Mouse (Mus musculus): ENCODE measurements at regions not wholly inside any gene's neighbourhood (a gene's known extent, or its start where the extent isn't known, plus 50 kb on each side); places are given as distances from the start of the nearest gene placed in this dataset.
A peak's percentile ranks its signal among the peaks of the same experiment; 100 is the strongest.
"Not testable (repeated sequence)": the region's sequence is repeated elsewhere in the genome, so short reads cannot be mapped to it uniquely, and the experiment has no call there.

DNA sequence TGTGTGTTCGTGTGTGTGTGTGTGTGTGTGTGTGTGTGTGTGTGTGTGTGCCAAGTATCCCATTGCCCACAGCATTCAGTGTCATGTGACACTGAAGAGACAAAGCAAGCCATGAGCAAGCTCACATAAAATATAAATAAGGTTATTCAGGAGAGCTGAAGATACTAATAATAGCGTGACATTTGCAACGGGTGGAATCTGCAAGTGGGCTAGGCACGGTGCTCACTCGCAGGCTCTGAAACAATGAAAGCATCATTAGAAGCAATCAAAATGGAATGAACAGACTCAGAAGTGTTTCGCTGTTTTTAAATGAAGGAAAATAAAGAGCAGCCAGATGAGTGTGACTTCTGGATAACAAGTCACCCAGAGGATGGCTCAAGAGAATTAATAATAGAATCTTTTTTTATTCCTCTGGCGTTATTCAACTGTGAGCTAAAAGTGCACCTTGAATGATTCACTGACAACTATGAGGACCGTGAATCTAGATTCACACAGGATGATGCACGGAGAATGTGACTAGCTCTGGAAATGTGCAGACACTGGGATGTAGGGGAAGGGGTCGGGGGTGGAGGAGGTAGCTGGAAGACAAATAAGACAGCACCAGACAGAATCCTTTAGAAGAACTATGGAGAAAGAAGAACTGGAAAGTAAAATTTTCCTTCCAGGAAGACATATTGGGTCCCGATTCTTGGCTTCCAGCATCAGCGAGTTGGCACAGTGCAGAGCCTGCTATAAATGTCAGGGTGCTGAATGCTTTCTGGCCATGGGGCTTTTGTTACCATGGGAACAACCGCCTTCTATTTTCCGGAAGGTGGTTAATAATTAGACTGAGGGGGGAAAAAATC lies 55.3 kb downstream of the Actbl2 start:
- Histone ChIP-seq H3K9me3 (0 out of 2 replicates have a peak, but pooled peaks cover 5% of the 10 kb centered on the region), H3K4me3 (no peak overlapping the region), H3K36me3 (no peaks in the 10 kb centered on the region), H3K4me2 (replicated peaks) (no peak overlapping the region), H3K27me3 (0 out of 2 replicates have a peak, but pooled peaks cover 3% of the 10 kb centered on the region), H3K9ac (no peak overlapping the region), H3K4me1 (no peaks in the 10 kb centered on the region), H3K27ac (no peak overlapping the region)
- no peak for ATAC-seq (ENCODE audit: insufficient number of reproducible peaks, insufficient read depth, low FRiP score, low TSS enrichment)
- WGBS, result 84% methylated on average over 14 of the region's 14 CpGs

DNA sequence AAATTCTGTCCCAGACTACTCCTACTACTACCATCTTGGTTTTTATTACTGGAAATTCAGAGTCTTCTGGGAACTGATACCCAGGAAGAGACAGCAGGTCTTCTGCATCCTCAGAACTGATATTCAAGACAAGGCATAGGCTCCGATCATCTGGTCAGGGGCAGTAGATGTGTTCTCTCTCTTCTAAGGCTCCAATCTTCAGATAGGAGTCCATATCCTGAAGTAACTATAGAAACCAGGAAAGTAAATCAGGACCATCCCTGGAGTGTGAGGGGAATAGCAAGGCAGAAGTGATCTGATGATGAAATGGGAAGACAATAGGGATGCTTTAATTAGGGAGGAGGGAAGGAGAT lies 55.9 kb downstream of the Actbl2 start:
- H3K4me1 ChIP-seq, result no peaks in the 10 kb centered on the region
- no peak overlapping the region for H3K27ac ChIP-seq
- H3K36me3 ChIP-seq, result no peaks in the 10 kb centered on the region
- H3K9ac ChIP-seq, result no peak overlapping the region
- 0 out of 2 replicates have a peak, but pooled peaks cover 5% of the 10 kb centered on the region for H3K9me3 ChIP-seq
- H3K4me3 ChIP-seq, result no peak overlapping the region
- no peak overlapping the region for H3K4me2 ChIP-seq (replicated peaks)
- H3K27me3 ChIP-seq, result 0 out of 2 replicates have a peak, but pooled peaks cover 3% of the 10 kb centered on the region
- WGBS, result 100% methylated on average over 1 of the region's 1 CpGs
- no peak for ATAC-seq (ENCODE audit: insufficient number of reproducible peaks, insufficient read depth, low FRiP score, low TSS enrichment)

DNA sequence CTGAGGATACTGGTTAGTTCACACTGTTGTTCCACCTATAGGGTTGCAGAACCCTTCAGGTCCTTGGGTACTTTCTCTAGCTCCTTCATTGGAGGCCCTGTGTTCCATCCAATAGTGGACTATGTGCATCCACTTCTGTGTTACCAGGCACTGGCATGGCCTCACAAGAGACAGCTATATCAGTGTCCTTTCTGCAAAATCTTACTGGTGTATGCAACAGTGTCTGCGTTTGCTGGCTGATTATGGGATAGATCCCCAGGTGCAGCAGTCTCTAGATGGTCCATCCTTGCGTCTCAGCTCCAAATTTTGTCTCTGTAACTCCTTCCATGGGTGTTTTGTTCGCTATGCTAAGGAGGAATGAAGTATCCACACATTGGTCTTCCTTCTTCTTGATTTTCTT lies 58.7 kb downstream of the Actbl2 start:
- H3K27ac ChIP-seq; H3K4me2 ChIP-seq (replicated peaks); ATAC-seq (ENCODE audit: insufficient number of reproducible peaks, insufficient read depth, low FRiP score, low TSS enrichment); H3K9me3 ChIP-seq; H3K36me3 ChIP-seq; H3K9ac ChIP-seq; H3K27me3 ChIP-seq; H3K4me1 ChIP-seq; H3K4me3 ChIP-seq: not testable (repeated sequence)
- WGBS, result 77% methylated on average over 3 of the region's 3 CpGs

DNA sequence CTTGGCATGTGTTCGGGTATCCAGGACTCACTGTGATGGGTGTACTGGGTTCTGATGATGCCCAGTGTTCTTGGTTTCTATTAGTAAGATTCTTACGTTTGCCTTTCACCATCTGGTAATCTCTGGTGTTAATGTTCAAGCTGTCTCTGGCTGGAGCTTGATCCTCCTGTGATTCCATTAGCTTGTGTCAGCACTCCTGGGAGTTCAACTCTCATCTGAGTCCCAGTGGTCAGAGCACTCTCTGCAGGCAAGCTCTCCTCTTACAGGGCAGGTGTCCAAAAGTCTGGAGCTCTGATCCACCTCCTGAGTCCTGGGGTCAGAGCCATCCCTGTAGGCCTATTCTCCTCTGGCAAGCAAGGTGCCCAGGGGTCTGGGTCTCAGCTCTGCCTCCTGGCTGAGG lies 63.1 kb downstream of the Actbl2 start:
- H3K9me3 ChIP-seq, H3K4me1 ChIP-seq: not testable (repeated sequence)
- 88% methylated on average over 2 of the region's 2 CpGs for whole genome bisulfite sequencing

DNA sequence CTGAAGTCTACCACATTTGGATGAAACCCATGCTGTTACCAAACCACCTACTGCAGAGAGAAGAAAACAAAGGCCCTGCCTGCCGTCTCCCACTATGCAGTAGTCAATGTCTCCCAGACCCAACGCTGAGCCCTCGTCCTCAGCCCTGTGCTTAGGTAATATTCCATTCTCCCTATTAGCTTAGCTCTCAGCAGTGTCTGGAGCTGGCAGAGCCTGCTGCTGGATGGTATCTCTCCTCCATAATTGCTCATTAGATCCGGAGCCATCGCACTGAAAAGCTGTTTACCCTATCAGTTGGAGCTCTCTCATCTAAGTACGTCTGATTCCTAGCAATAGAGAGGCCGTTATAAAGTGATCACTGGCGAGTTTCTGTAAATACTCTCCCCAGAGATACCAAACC lies 68.4 kb downstream of the Actbl2 start:
- no peak overlapping the region for H3K9ac ChIP-seq
- H3K4me2 ChIP-seq (replicated peaks), result no peak overlapping the region
- ATAC-seq (ENCODE audit: insufficient number of reproducible peaks, insufficient read depth, low FRiP score, low TSS enrichment), result no peak
- H3K4me3 ChIP-seq, result no peak overlapping the region
- 66% methylated on average over 8 of the region's 8 CpGs for WGBS
- H3K4me1 ChIP-seq, result no peaks in the 10 kb centered on the region
- no peak overlapping the region for H3K27ac ChIP-seq
- no peaks in the 10 kb centered on the region for H3K36me3 ChIP-seq
- no peaks in the 10 kb centered on the region for H3K9me3 ChIP-seq
- no peaks in the 10 kb centered on the region for H3K27me3 ChIP-seq

More for the DNA sequence above, 63.1 kb downstream of the Actbl2 start:
- H3K9ac ChIP-seq; ATAC-seq (ENCODE audit: insufficient number of reproducible peaks, insufficient read depth, low FRiP score, low TSS enrichment); H3K27ac ChIP-seq; H3K4me2 ChIP-seq (replicated peaks); H3K36me3 ChIP-seq; H3K4me3 ChIP-seq; H3K27me3 ChIP-seq: not testable (repeated sequence)

DNA sequence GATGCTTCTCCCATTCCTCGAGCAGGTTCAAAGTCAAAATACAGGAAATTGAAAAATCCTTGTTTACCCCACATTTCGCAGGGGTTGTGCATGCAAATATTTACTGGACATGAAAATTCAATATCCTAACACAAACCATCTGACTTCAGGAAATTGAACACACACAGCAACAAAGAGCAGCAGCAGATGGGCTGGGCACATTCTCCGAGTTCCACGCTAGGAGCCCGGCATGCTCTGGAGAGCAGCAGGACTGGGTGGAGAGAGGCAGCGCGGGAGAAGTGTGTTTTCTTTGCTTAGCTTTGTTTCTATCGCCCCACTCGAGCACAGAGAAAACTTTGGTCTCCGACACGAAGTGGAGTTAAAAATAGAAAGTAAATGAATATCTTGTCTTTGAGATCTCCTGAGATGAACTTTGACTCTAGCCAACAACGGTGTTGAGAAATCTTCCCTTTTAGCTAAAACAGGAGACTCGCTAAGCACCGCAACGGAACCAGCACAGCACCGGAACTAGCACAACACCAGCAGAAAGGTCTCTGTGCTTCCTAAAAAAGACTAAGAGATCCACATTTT lies 71.4 kb downstream of the Actbl2 start:
- no peaks in the 10 kb centered on the region for H3K4me1 ChIP-seq
- no peaks in the 10 kb centered on the region for H3K36me3 ChIP-seq
- H3K4me3 ChIP-seq, result no peak overlapping the region
- 59% methylated on average over 16 of the region's 16 CpGs for WGBS
- no peak for ATAC-seq (ENCODE audit: insufficient number of reproducible peaks, insufficient read depth, low FRiP score, low TSS enrichment)
- H3K27me3 ChIP-seq, result no peaks in the 10 kb centered on the region
- no peaks in the 10 kb centered on the region for H3K9me3 ChIP-seq
- no peak overlapping the region for H3K4me2 ChIP-seq (replicated peaks)
- H3K27ac ChIP-seq, result peak overlapping the region; percentile 61
- H3K9ac ChIP-seq, result no peak overlapping the region

DNA sequence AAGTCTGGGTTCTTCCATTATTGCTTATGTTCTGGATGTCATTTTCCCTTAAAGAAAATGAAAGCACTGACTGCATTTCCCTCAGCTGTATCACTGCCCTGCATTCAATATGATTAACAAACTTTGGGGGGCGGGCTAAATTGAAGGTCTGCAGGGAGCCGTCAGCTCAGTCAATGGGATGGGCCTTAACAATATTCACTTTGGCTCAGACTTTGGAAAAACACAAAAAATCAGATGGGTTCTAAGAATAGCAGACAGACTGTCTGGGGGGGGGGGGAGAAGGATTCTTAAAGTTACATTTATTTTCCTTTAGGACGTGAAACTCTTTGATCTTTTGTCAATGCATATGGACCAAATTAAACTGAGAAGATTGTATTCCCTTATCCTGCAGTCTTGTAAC lies 78.2 kb downstream of the Actbl2 start:
- Histone ChIP-seq H3K27ac (no peak overlapping the region), H3K9ac (no peak overlapping the region), H3K4me3 (no peak overlapping the region), H3K4me2 (replicated peaks) (no peak overlapping the region), H3K27me3 (no peaks in the 10 kb centered on the region), H3K9me3 (no peaks in the 10 kb centered on the region), H3K36me3 (no peaks in the 10 kb centered on the region), H3K4me1 (no peaks in the 10 kb centered on the region)
- WGBS, result 43% methylated on average over 3 of the region's 3 CpGs
- no peak for ATAC-seq (ENCODE audit: insufficient number of reproducible peaks, insufficient read depth, low FRiP score, low TSS enrichment)

DNA sequence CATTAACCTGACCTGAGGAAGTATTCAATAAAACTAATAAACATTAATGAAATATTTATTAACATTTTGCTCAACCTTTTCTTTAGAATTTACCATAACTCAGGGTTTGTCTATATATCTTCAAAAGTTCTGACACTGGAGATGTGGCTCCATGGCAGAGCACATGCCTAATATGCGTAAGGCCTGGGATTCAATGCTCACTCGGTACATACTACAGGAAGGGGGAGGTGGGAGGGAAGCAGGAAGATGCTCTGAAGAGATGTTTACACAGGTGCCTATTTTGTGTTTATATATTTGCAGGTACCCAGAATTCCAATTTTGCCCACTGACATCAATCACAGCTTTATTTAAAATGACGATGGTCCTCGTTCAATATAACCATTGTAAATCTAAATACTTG lies 79.0 kb downstream of the Actbl2 start:
- 87% methylated on average over 4 of the region's 4 CpGs for WGBS
- ATAC-seq (ENCODE audit: insufficient number of reproducible peaks, insufficient read depth, low FRiP score, low TSS enrichment), result no peak
- no peaks in the 10 kb centered on the region for H3K36me3 ChIP-seq
- no peaks in the 10 kb centered on the region for H3K4me1 ChIP-seq
- no peak overlapping the region for H3K4me2 ChIP-seq (replicated peaks)
- no peaks in the 10 kb centered on the region for H3K9me3 ChIP-seq
- no peak overlapping the region for H3K9ac ChIP-seq
- no peaks in the 10 kb centered on the region for H3K27me3 ChIP-seq
- 0 out of 2 replicates have a peak overlapping the region, but pooled peaks have one; percentile 23 for H3K27ac ChIP-seq
- no peak overlapping the region for H3K4me3 ChIP-seq

DNA sequence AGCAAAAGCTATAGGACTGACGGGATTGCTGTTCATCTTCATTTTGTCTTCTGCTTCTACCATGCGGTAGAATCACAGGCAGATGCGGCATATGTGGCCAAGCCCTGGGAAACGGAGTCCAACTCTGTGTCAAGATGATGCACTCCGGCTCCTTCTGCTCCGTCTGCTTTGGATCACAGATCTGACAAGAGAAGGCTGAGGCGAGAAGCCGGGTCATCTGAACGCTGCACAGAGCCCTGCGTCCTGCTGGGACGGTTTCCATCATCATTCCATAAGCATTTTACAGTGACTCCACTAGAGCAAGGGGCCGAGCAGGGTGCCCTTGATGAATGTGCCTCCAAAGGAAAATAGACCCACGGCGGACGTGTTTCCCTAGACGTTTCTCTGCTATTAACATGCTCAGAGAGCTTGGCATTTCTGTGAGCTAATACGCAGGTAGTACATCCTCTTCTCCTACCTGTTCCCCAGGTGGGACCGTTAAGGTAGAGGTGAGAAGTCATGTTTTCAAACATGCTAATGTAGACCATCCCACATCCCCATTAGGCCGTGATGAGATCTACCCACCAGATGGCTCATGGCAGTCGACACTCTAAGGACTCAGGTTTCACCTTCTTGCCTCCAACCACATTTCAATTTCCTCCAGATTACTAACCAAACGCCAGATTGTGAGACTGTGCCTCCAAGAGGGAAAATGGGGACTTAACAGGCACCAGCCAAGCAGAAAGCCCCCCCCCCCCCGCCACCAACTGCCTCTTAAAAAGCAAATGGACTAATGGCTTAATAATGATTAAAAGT lies 79.6 kb downstream of the Actbl2 start:
- Histone ChIP-seq H3K9ac (no peak overlapping the region), H3K4me3 (no peak overlapping the region), H3K27ac (peak overlapping the region; percentile 66; the same call in 1 of the 2 replicates), H3K36me3 (no peaks in the 10 kb centered on the region), H3K27me3 (no peaks in the 10 kb centered on the region), H3K4me2 (replicated peaks) (no peak overlapping the region), H3K9me3 (no peaks in the 10 kb centered on the region), H3K4me1 (no peaks in the 10 kb centered on the region)
- WGBS, result 66% methylated on average over 22 of the region's 22 CpGs
- ATAC-seq (ENCODE audit: insufficient number of reproducible peaks, insufficient read depth, low FRiP score, low TSS enrichment), result no peak

DNA sequence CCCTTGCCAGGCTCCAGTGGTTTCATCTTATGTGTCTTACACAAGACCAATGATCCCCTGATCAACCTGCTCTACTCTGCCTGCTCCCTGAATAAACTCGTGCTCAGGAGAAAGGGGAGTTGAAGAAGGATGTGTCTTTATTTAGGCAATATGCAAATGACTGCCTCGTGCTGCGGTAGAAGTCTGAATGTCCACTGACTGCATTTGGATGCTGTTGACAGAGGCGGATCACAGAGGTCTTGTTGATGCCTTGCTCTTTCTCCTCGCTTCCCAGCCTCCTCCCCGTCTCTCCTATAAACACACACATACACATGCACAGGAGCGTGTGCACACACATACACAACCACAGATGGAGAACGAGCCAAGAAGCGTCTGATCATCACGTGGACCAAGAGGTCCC lies 90.2 kb downstream of the Actbl2 start:
- Histone ChIP-seq H3K27ac (no peak overlapping the region), H3K27me3 (0 out of 2 replicates have a peak, but pooled peaks cover 4% of the 10 kb centered on the region), H3K9me3 (no peaks in the 10 kb centered on the region), H3K4me2 (replicated peaks) (no peak overlapping the region), H3K4me1 (0 out of 2 replicates have a peak, but pooled peaks cover 2% of the 10 kb centered on the region), H3K4me3 (no peak overlapping the region), H3K36me3 (no peaks in the 10 kb centered on the region), H3K9ac (no peak overlapping the region)
- ATAC-seq (ENCODE audit: insufficient number of reproducible peaks, insufficient read depth, low FRiP score, low TSS enrichment), result no peak
- WGBS, result 81% methylated on average over 10 of the region's 10 CpGs

DNA sequence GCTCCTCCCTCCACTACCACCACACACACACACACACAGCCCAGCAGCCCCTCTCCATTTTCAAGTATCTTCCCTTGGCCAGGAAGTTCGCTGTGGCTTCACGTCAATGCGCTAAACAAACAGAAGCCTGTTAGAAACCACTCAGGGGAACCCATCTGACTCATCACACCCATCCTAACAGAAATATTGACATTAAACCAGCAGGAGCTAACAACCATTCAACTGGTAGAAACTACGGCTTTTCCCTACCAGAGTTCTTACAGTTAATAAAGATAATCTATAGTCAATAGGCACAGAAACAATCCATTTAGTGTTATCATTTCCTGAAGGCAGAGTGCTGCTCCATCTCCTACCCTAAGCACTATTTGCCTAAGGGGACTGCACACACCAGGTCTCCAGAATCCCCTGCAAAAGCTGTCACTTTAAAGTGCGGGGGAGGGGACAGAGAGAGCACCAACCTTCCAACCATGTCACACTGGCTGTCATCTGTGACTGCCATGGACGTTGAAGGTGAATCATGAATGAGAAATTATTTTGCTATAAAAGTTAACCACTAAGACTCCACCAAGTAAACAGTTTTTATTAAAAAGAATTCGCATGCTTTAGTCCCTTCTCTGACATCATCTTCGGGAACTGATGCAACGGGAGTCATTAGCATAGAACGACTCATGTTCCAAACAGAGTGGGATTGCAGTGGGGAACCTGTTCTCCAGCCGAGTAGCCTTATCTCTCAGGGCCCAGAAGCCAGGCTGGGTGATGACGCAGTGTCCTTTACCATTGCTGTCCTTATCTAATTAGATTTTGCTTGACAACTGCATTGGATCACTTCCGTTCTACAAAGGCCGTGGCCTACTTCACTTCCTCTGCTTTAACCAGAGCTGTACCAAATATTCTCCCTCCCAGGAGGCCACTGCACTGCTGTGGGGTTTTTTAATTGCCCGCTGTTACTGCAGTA lies 91.0 kb downstream of the Actbl2 start:
- Histone ChIP-seq H3K4me2 (replicated peaks) (no peak overlapping the region), H3K27me3 (0 out of 2 replicates have a peak, but pooled peaks cover 4% of the 10 kb centered on the region), H3K9ac (no peak overlapping the region), H3K27ac (no peak overlapping the region), H3K4me3 (no peak overlapping the region), H3K36me3 (no peaks in the 10 kb centered on the region), H3K9me3 (no peaks in the 10 kb centered on the region), H3K4me1 (0 out of 2 replicates have a peak, but pooled peaks cover 2% of the 10 kb centered on the region)
- 70% methylated on average over 15 of the region's 15 CpGs for WGBS
- no peak for ATAC-seq (ENCODE audit: insufficient number of reproducible peaks, insufficient read depth, low FRiP score, low TSS enrichment)
